Mouse (Mus musculus) lung, embryonic 14.5 days (tissue): Measurements from ENCODE around the gene Olfr460. TPM values are rescaled to one million over a fixed set of nuclear protein-coding genes. Genes with fewer than 3 reads are reported as not detected.
A peak's percentile ranks its signal among the peaks of the same experiment; 100 is the strongest.
"Not testable (repeated sequence)": the region's sequence is repeated elsewhere in the genome, so short reads cannot be mapped to it uniquely, and the experiment has no call there.

ENCODE experiments used
- ATAC-seq: fragments of 200-750 bp; cut with Nextera tagmentation; 2 replicates; pipeline ENCODE4 v1.8.0; 2017; ENCODE audit warnings: mild to moderate bottlenecking, moderate TSS enrichment, moderate library complexity; ENCODE audit not compliant: insufficient read depth
- DNase-seq: peaks from one replicate; pipeline ENCODE4 v3.0.0-alpha.2; 2015
- H3K27ac ChIP-seq: fragments of 300-500 bp; sonication (generic); 2 replicates; pipeline ENCODE4 v1.5.1; 2014; ENCODE audit warnings: low read depth, mild to moderate bottlenecking, moderate library complexity
- H3K27me3 ChIP-seq: fragments of 300-500 bp; sonication (generic); 2 replicates; pipeline ENCODE4 v1.6.1; 2014; ENCODE audit warnings: low read length, control low read depth; ENCODE audit not compliant: insufficient read depth
- H3K36me3 ChIP-seq: fragments of 300-500 bp; sonication (generic); 2 replicates; pipeline ENCODE4 v1.6.1; 2014; ENCODE audit warnings: control low read depth; ENCODE audit not compliant: insufficient read depth
- H3K4me1 ChIP-seq: fragments of 300-500 bp; sonication (generic); 2 replicates; pipeline ENCODE4 v1.6.1; 2014; ENCODE audit warnings: antibody characterized with exemption, control low read depth; ENCODE audit not compliant: insufficient read depth
- H3K4me2 ChIP-seq: fragments of 300-500 bp; sonication (generic); 2 replicates; pipeline ENCODE4 v1.6.1; 2014; ENCODE audit warnings: mild to moderate bottlenecking
- H3K4me3 ChIP-seq: fragments of 300-500 bp; sonication (generic); 2 replicates; pipeline ENCODE4 v1.5.1; 2014; ENCODE audit warnings: low read depth, low read length
- H3K9ac ChIP-seq: fragments of 300-500 bp; sonication (generic); 2 replicates; pipeline ENCODE4 v1.6.1; 2014
- H3K9me3 ChIP-seq: fragments of 300-500 bp; sonication (generic); 2 replicates; pipeline ENCODE4 v1.6.1; 2016; ENCODE audit warnings: low read depth, low read length, control low read depth
- CTCF ChIP-seq: IDR thresholded peaks from 2 replicates; pipeline ENCODE4 v1.5.1; 2016; ENCODE audit warnings: antibody characterized with exemption, low read depth
- WGBS: fragments of 180-500 bp; shearing (Covaris S2); extraction: QIAGEN DNeasy Blood & Tissue Kit; methylation state at CpG from one replicate; pipeline ENCODE4 v1.1.7; 2014; 5-methylcytosine and 5-hydroxymethylcytosine counted together
- polyA plus RNA-seq: library from polyadenylated mRNA; unstranded; fragments of >200 nt; fragmentation: Nextera tagmentation; extraction: Ambion mirVana; gene quantifications from 2 replicates; pipeline ENCODE4 v1.2.1, GENCODE M21; 2014

Olfr460 gene
- polyA plus RNA-seq, 1 experiment from 2014 or later = not detected

DNA sequence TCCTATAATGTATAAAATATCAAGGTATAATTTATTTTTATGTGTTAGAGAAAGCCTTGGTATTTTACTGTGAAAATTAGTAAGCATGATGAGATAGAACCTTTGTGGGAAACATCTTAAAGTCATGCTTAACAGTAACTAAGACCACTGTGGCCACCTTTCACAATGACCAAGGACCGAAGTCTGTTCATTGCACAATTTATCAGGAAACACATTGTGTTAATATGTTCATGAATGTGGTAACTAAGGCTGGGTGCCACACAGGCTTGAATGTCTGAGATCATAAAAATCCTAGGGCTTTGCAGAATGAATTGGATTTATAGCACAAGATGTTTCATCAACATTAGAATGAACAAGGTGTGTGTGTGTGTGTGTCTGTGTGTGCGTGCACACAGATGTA is 19.1 kb downstream of the Olfr460 start:
- Histone ChIP-seq H3K27ac (no peak overlapping the region), H3K4me1 (no peaks in the 10 kb centered on the region), H3K36me3 (no peaks in the 10 kb centered on the region), H3K4me2 (no peak overlapping the region), H3K9me3 (no peaks in the 10 kb centered on the region), H3K4me3 (no peak overlapping the region), H3K27me3 (no peaks in the 10 kb centered on the region), H3K9ac (no peak overlapping the region)
- no peak for TF ChIP-seq CTCF
- 88% methylated on average over 2 of the region's 2 CpGs for WGBS
- DNase-seq (no peak), ATAC-seq (no peak)

GRCm38 (mm10) chr6:40594804-40595550 is 25.7 kb downstream of the Olfr460 start:
- Histone ChIP-seq H3K27ac (no peak overlapping the region), H3K4me3 (no peak overlapping the region), H3K36me3 (no peaks in the 10 kb centered on the region), H3K4me2 (no peak overlapping the region), H3K9ac (no peak overlapping the region), H3K9me3 (no peaks in the 10 kb centered on the region), H3K4me1 (no peaks in the 10 kb centered on the region), H3K27me3 (no peaks in the 10 kb centered on the region)
- WGBS = 57% methylated on average over 3 of the region's 3 CpGs
- no peak for ATAC-seq
- no peak for TF ChIP-seq CTCF
- DNase-seq = no peak

DNA sequence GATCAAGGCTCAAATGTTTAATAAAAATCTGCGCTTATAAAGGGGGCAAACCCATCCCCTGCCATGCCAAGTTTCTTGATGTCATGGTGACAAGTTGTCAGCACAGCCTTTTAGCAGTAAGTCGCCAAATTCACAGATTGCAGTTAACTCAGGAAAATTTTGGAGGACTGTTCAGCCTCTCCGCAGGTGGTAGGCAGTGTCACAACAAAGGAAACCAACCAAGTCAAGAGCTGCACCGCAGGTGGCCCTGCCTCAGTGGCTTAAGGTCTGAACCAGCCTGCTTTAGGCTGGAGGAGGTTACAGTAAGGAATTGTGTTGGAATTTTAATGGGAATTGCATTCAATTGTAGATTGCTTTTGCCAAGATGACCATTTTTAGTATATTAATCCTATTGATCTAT is 29.3 kb downstream of the Olfr460 start:
- H3K9me3 ChIP-seq, H3K4me3 ChIP-seq, DNase-seq, H3K36me3 ChIP-seq, H3K27ac ChIP-seq, H3K27me3 ChIP-seq, ATAC-seq, H3K9ac ChIP-seq, H3K4me2 ChIP-seq, H3K4me1 ChIP-seq: not testable (repeated sequence)
- 29% methylated on average over 4 of the region's 4 CpGs for WGBS

DNA sequence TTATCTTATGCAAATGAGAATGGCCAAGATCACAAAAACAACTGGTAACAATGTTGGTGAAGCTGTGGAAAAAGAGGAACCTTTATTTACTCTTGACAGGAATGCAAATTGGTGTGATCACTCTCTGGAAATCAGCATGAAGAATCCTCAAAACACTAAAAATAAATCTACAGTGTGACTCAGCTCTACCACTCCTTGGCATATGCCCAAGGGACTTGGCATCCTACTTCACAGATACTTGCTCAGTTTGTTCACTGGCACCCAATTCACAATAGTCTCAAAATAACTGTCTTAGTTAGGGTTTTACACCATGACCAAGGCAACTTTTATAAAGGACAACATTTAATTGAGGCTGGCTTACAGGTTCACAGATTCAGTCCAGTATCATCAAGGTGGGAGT is 38.1 kb downstream of the Olfr460 start:
- Histone ChIP-seq H3K4me1 (no peaks in the 10 kb centered on the region), H3K4me3 (no peak overlapping the region), H3K27me3 (no peaks in the 10 kb centered on the region), H3K9ac (no peak overlapping the region), H3K36me3 (no peaks in the 10 kb centered on the region), H3K4me2 (no peak overlapping the region), H3K27ac (no peak overlapping the region), H3K9me3 (no peaks in the 10 kb centered on the region)
- DNase-seq = no peak
- no peak for ATAC-seq
- TF ChIP-seq CTCF = no peak

- no peaks in the 10 kb centered on the region for H3K27me3 ChIP-seq
- DNase-seq (peak; percentile 19), ATAC-seq (no peak)
- H3K36me3 ChIP-seq = no peaks in the 10 kb centered on the region
- no peak overlapping the region for H3K27ac ChIP-seq
- H3K4me3 ChIP-seq = no peak overlapping the region
- no peaks in the 10 kb centered on the region for H3K4me1 ChIP-seq
- no peak overlapping the region for H3K9ac ChIP-seq
- no peak overlapping the region for H3K4me2 ChIP-seq
- no peak for TF ChIP-seq CTCF
- no peaks in the 10 kb centered on the region for H3K9me3 ChIP-seq
- 64% methylated on average over 8 of the region's 8 CpGs for WGBS
Measured at GRCm38 (mm10) chr6:40610244-40610643, 41.0 kb downstream of the Olfr460 start.

DNA sequence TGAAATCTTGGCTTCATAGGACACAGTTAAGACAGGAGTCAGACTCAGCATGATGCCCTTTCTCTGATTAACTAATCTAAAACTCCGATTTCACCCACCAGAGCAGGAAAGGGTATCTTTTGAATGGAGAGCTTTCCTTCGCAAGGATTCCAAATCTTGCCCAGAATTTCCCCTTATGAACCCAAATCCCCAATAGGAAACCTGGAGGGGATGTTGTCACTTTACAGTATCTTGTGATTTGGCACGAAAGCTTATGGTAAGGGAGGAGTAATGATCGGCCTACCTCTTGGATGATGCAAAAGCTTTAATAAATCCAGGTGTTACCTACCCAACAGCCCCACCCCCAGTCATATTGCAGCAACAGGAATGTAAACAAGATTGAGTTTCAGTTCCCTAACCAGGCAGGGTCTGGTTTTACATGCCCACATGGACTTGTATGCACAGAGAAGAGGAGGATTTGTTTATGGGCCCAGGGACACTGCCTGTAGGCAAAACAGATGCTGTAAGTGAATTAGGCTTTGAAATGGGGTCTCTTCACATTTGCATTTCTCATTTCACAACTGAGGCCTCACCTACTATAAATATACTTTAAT is 44.1 kb downstream of the Olfr460 start, which contains the start of gene Tas2r138:
Tas2r138 (minus strand) TSS at position 51 of the 593 bp plus-strand sequence.
- H3K36me3 ChIP-seq = no peaks in the 10 kb centered on the region
- H3K4me1 ChIP-seq = no peaks in the 10 kb centered on the region
- no peaks in the 10 kb centered on the region for H3K27me3 ChIP-seq
- no peak within 1 kb of the TSS for H3K9ac ChIP-seq
- no peak for TF ChIP-seq CTCF
- H3K4me2 ChIP-seq = no peak within 1 kb of the TSS
- H3K27ac ChIP-seq = no peak within 1 kb of the TSS
- no peaks in the 10 kb centered on the region for H3K9me3 ChIP-seq
- H3K4me3 ChIP-seq = no peak within 1 kb of the TSS
- ATAC-seq (no peak), DNase-seq (no peak)
- WGBS = 84% methylated on average over 4 of the region's 4 CpGs

GRCm38 (mm10) chr6:40617965-40618364 is 48.7 kb downstream of the Olfr460 start:
- Histone ChIP-seq H3K9me3 (no peaks in the 10 kb centered on the region), H3K9ac (no peak overlapping the region), H3K4me2 (no peak overlapping the region), H3K4me1 (no peaks in the 10 kb centered on the region), H3K27ac (no peak overlapping the region), H3K36me3 (no peaks in the 10 kb centered on the region), H3K4me3 (no peak overlapping the region), H3K27me3 (no peaks in the 10 kb centered on the region)
- DNase-seq (peak; percentile 90), ATAC-seq (no peak)
- 7% methylated on average over 2 of the region's 2 CpGs for WGBS
- TF ChIP-seq CTCF = peak; percentile 78

Other genes with a start within 250 kb of the Olfr460 start
- gene Agk, start 244.3 kb upstream of the Olfr460 start, polyA plus RNA-seq = 46.9 and 47.3 TPM in 2 replicates
- 12.2 and 16.0 TPM in 2 replicates for gene E330009J07Rik, start 133.4 kb upstream of the Olfr460 start, polyA plus RNA-seq
- not detected in 2 replicates for gene Wee2, start 130.4 kb upstream of the Olfr460 start, polyA plus RNA-seq
- 136 and 143 TPM in 2 replicates for gene Ssbp1, start 98.1 kb upstream of the Olfr460 start, polyA plus RNA-seq
- gene Tas2r137, start 78.3 kb upstream of the Olfr460 start, polyA plus RNA-seq = not detected in 2 replicates
- gene Tas2r108, start 76.0 kb upstream of the Olfr460 start, polyA plus RNA-seq = not detected in 2 replicates
- gene Prss37, start 50.0 kb upstream of the Olfr460 start, polyA plus RNA-seq = not detected in 2 replicates
- 0.04 TPM in 1 of 2 replicates, not detected in the other for gene Olfr461, start 14.4 kb upstream of the Olfr460 start, polyA plus RNA-seq
- 1.4 and 1.8 TPM in 2 replicates for gene Clec5a, start 16.3 kb downstream of the Olfr460 start, polyA plus RNA-seq
- not detected in 2 replicates for gene Tas2r138, start 43.8 kb downstream of the Olfr460 start, polyA plus RNA-seq
- gene Mgam, start 59.3 kb downstream of the Olfr460 start, polyA plus RNA-seq = 0.11 and 0.38 TPM in 2 replicates